Mouse (Mus musculus) stomach, postnatal 0 days (tissue): ENCODE measurements around the gene Akap6. TPM values are rescaled to one million over a fixed set of nuclear protein-coding genes. Genes with fewer than 3 reads are reported as not detected.
"Not testable (repeated sequence)": the region's sequence is repeated elsewhere in the genome, so short reads cannot be mapped to it uniquely, and the experiment has no call there.

Experiments
- ATAC-seq: fragments of 200-750 bp; cut with Nextera tagmentation; 2 replicates; pipeline ENCODE4 v1.8.0; 2017; ENCODE audit not compliant: low FRiP score, low TSS enrichment
- DNase-seq: peaks from one replicate; pipeline ENCODE4 v3.0.0-alpha.2; 2016; ENCODE audit warnings: low spot score
- H3K27ac ChIP-seq: fragments of 300-500 bp; sonication (generic); replicated peaks from 2 replicates; pipeline ENCODE4 v1.5.1; 2014; ENCODE audit warnings: mild to moderate bottlenecking, control low read depth
- H3K27me3 ChIP-seq: fragments of 300-500 bp; sonication (generic); 2 replicates; pipeline ENCODE4 v1.6.1; 2014; ENCODE audit warnings: low read length; ENCODE audit not compliant: control insufficient read depth, insufficient read depth
- H3K36me3 ChIP-seq: fragments of 300-500 bp; sonication (generic); 2 replicates; pipeline ENCODE4 v1.6.1; 2014; ENCODE audit warnings: low read length, mixed read lengths; ENCODE audit not compliant: control insufficient read depth, insufficient read depth
- H3K4me1 ChIP-seq: fragments of 300-500 bp; sonication (generic); replicated peaks from 2 replicates; pipeline ENCODE4 v1.6.1; 2014; ENCODE audit warnings: antibody characterized with exemption; ENCODE audit not compliant: control insufficient read depth, insufficient read depth
- H3K4me2 ChIP-seq: fragments of 300-500 bp; sonication (generic); replicated peaks from 2 replicates; pipeline ENCODE4 v1.6.1; 2014; ENCODE audit warnings: low read depth, mild to moderate bottlenecking, control low read depth, moderate library complexity
- H3K4me3 ChIP-seq: fragments of 300-500 bp; sonication (generic); 2 replicates; pipeline ENCODE4 v1.5.1; 2014; ENCODE audit warnings: low read depth, low read length, control low read depth
- H3K9ac ChIP-seq: fragments of 300-500 bp; sonication (generic); 2 replicates; pipeline ENCODE4 v1.6.1; 2014; ENCODE audit warnings: mild to moderate bottlenecking, low read length, control low read depth, mixed read lengths
- H3K9me3 ChIP-seq: fragments of 300-500 bp; sonication (generic); 2 replicates; pipeline ENCODE4 v1.6.1; 2016; ENCODE audit warnings: low read length; ENCODE audit not compliant: control insufficient read depth
- CTCF ChIP-seq: IDR thresholded peaks from 2 replicates; pipeline ENCODE4 v1.5.1; 2016; ENCODE audit warnings: antibody characterized with exemption, low read depth, mild to moderate bottlenecking, moderate library complexity
- EP300 ChIP-seq: optimal IDR thresholded peaks from 2 replicates; pipeline ENCODE3; 2016; ENCODE audit warnings: antibody characterized with exemption
- WGBS: fragments of 180-500 bp; shearing (Covaris S2); extraction: QIAGEN DNeasy Blood & Tissue Kit; methylation state at CpG from one replicate; pipeline ENCODE4 v1.1.7; 2014; 5-methylcytosine and 5-hydroxymethylcytosine counted together
- polyA plus RNA-seq: library from polyadenylated mRNA; unstranded; fragments of >200 nt; fragmentation: Nextera tagmentation; extraction: Ambion mirVana; gene quantifications from 2 replicates; pipeline ENCODE4 v1.2.1, GENCODE M21; 2015

Gene Akap6
- polyA plus RNA-seq, 1 experiment from 2014 or later = 0.76 TPM

DNA sequence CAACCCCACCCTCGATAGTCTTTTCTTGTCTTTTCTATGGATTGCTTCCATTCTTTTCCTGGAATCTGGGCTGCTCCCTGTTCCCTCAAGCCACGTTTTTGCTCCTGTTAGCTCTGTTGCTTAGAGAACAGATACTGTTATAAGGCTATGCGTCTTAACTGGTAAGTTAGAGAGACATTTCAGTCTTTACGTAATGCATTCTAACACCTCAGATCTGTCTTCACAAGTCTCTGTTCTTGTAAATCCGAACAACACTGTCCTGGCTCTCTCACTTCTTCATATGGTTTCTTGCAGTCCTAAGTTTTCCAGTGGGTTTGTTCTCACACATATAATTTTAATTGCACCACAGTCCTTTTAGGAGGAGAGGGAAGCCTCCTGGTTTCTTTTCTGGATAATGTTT, 20.5 kb downstream of the Akap6 start:
- WGBS = 78% methylated on average over 5 of the region's 5 CpGs
- H3K4me3 ChIP-seq = no peak overlapping the region
- H3K9ac ChIP-seq = no peak overlapping the region
- H3K27ac ChIP-seq = no peak overlapping the region
- no peak for TF ChIP-seq EP300
- no peak for TF ChIP-seq CTCF
- no peak overlapping the region for H3K4me2 ChIP-seq
- no peaks in the 10 kb centered on the region for H3K9me3 ChIP-seq
- no peak for DNase-seq
- no peak for ATAC-seq
- H3K36me3 ChIP-seq = no peaks in the 10 kb centered on the region
- no peaks in the 10 kb centered on the region for H3K4me1 ChIP-seq
- no peaks in the 10 kb centered on the region for H3K27me3 ChIP-seq

DNA sequence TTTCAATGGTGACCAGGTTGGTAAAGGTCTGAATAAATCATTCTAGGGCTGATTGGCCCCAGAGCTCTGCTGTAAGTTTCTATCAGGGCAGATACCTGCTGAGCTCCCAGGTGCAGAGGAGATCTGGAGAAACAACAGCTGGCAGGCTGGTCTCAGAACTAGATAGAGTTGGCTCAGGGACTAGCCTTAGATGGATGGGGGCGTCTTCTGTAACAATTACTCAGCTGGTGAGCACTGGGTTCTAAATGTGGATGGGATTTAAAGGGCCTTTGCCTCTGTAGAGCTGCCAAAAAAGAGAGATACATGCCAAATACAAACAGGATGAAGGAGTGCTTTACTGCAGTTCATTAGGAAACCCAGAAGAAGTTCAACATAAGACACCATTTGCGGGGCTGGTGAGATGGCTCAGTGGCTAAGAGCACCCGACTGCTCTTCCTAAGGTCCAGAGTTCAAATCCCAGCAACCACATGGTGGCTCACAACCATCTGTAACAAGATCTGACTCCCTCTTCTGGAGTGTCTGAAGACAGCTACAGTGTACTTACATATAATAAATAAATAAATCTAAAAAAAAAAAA, 24.9 kb downstream of the Akap6 start:
- not testable (repeated sequence) for H3K27me3 ChIP-seq, H3K4me3 ChIP-seq, H3K9ac ChIP-seq, H3K4me2 ChIP-seq, H3K4me1 ChIP-seq, H3K36me3 ChIP-seq, DNase-seq, ATAC-seq, H3K27ac ChIP-seq, H3K9me3 ChIP-seq
- 69% methylated on average over 3 of the region's 3 CpGs for WGBS

DNA sequence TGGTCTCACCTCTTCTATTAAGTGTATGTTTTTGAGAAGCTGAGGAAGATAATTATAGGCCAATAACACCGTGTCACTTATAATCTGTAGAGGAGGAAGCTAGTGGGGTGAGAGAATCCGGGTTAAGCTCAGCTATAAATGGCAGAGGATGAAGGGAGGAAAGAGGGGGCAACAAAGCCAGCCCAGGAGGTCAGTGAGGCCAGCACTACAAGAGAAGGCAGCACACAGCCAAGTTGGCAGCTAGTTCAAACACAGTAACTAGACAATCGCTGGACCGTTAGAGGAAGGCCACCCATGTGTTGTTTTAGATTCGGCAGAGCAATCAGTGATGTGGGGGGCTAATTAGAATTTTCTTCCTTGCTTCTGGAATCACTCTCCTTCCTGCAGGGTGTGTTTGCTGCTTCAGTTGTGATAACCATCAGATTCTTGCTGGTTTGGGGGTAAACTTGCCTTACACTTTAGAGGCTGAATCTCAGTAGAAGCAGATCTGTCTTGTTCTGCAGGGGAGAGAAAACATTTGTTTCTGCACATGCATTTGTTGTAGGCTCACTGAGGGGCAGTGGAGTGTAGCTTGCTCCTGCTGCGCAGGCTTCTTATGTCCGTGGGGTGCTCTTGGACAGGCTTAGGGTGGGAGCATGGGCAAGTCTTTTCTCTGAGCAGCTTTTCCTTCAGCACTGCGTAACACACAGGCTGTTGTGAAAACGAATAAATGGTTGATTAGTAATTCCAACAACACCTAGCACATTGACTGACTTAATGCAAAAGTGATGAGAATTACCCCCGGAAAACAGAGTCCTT, 27.4 kb downstream of the Akap6 start:
- ATAC-seq = no peak
- H3K27me3 ChIP-seq = no peaks in the 10 kb centered on the region
- no peaks in the 10 kb centered on the region for H3K36me3 ChIP-seq
- no peaks in the 10 kb centered on the region for H3K4me1 ChIP-seq
- no peak overlapping the region for H3K4me2 ChIP-seq
- H3K9me3 ChIP-seq = no peaks in the 10 kb centered on the region
- H3K9ac ChIP-seq = no peak overlapping the region
- no peak overlapping the region for H3K27ac ChIP-seq
- WGBS = 66% methylated on average over 10 of the region's 10 CpGs
- no peak for DNase-seq
- H3K4me3 ChIP-seq = no peak overlapping the region
- TF ChIP-seq CTCF (no peak), EP300 (no peak)

DNA sequence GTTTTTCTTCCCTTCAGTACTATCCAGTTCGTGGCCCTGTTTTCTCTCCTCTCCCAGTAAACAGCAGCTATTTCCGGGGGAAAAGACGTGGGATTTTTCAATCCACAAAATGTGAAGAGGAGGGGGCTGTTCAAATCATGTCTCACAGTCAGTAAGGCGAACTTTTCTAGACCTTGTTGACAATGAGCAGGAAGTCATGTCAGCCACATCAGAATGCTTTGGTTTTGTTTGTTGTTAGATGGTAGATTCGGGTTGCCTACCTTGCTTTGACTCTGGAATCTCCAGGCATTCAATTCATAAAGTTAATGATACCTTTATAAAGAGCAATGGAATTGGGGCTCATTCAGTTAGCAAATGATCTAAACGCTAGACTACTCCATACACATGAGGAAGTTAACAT, 30.2 kb downstream of the Akap6 start:
- H3K9me3 ChIP-seq = no peaks in the 10 kb centered on the region
- no peaks in the 10 kb centered on the region for H3K27me3 ChIP-seq
- DNase-seq (no peak), ATAC-seq (no peak)
- H3K4me3 ChIP-seq = no peak overlapping the region
- H3K4me2 ChIP-seq = no peak overlapping the region
- no peaks in the 10 kb centered on the region for H3K36me3 ChIP-seq
- no peak overlapping the region for H3K9ac ChIP-seq
- no peak overlapping the region for H3K27ac ChIP-seq
- H3K4me1 ChIP-seq = no peaks in the 10 kb centered on the region
- 78% methylated on average over 6 of the region's 6 CpGs for WGBS
- TF ChIP-seq EP300 (no peak), CTCF (no peak)

DNA sequence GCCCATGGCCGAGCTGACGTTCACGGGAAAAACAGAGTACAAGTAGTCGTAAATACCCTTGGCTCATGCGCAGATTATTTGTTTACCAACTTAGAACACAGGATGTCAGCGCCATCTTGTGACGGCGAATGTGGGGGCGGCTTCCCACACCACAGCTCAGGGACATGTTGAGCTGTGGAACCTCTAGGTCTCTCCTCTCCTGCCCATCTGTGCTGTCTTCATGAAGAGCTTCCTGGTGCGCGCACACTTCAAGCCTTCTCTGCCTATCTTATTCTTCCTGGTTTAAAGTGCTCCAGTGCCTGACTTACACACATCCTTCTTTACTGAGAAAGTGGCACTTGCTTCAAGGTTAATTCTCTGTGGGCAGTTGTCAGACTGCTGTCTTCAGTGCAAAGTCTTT, 36.0 kb downstream of the Akap6 start:
- not testable (repeated sequence) for H3K4me2 ChIP-seq, DNase-seq, H3K9ac ChIP-seq, H3K36me3 ChIP-seq, H3K27ac ChIP-seq, H3K9me3 ChIP-seq, H3K4me1 ChIP-seq, H3K27me3 ChIP-seq, ATAC-seq, H3K4me3 ChIP-seq
- 85% methylated on average over 6 of the region's 11 CpGs for WGBS

DNA sequence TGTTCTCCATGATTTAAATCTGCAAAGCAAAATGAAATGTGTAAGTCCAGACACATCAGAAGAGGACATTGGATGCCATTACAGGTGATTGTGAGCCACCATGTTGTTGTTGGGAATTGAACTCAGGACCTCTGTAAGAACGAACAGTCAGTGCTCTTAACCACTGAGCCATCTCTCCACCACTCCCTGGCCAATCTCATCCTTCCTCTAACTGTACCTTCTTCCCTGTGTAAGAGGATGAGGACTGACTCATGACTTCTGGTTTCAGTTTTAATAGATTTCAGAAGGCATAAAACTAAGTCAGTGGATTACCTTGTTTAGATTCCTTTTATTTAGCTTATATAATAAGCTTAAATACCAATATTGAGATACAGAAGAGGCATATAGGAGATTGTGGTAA, 38.0 kb downstream of the Akap6 start:
- TF ChIP-seq CTCF = no peak
- no peak for TF ChIP-seq EP300
- Histone ChIP-seq H3K4me3 (no peak overlapping the region), H3K9ac (no peak overlapping the region), H3K27ac (no peak overlapping the region), H3K36me3 (no peaks in the 10 kb centered on the region), H3K27me3 (no peaks in the 10 kb centered on the region), H3K9me3 (no peaks in the 10 kb centered on the region), H3K4me1 (no peaks in the 10 kb centered on the region), H3K4me2 (no peak overlapping the region)
- no peak for DNase-seq
- 94% methylated on average over 1 of the region's 1 CpGs for WGBS
- no peak for ATAC-seq
